Mouse (Mus musculus): Measurements from ENCODE around the gene Retreg1. TPM values are rescaled to one million over a fixed set of nuclear protein-coding genes. Genes with fewer than 3 reads are reported as not detected.

Gene Retreg1
- polyA plus RNA-seq, 1 experiment from 2014 or later, result 10.1 TPM

GRCm38 (mm10) chr15:25900540-25900939, 57.6 kb downstream of the Retreg1 start:
- Histone ChIP-seq H3K4me1 (ENCODE audit: control insufficient read depth, low read depth, low read length) (no peaks in the 10 kb centered on the region), H3K36me3 (ENCODE audit: control insufficient read depth, insufficient read depth) (no peaks in the 10 kb centered on the region), H3K4me2 (ENCODE audit: low read depth, low read length) (no peak overlapping the region), H3K4me3 (ENCODE audit: low read depth, low read length) (no peak overlapping the region), H3K27ac (ENCODE audit: low read length) (no peak overlapping the region), H3K9me3 (replicated peaks; ENCODE audit: control insufficient read depth, low read length) (no peaks in the 10 kb centered on the region), H3K9ac (ENCODE audit: low read depth, low read length) (no peak overlapping the region), H3K27me3 (ENCODE audit: control insufficient read depth, insufficient read depth, low read depth, low read length) (no peaks in the 10 kb centered on the region)
- 3% methylated on average over 7 of the region's 7 CpGs for WGBS (ENCODE audit: insufficient replicate concordance)
- no peak for ATAC-seq (ENCODE audit: low read depth)

- Histone ChIP-seq H3K4me3 (ENCODE audit: low read depth, low read length) (no peak overlapping the region), H3K27me3 (ENCODE audit: control insufficient read depth, insufficient read depth, low read depth, low read length) (no peaks in the 10 kb centered on the region), H3K9me3 (replicated peaks; ENCODE audit: control insufficient read depth, low read length) (no peaks in the 10 kb centered on the region), H3K27ac (ENCODE audit: low read length) (no peak overlapping the region), H3K9ac (ENCODE audit: low read depth, low read length) (no peak overlapping the region), H3K36me3 (ENCODE audit: control insufficient read depth, insufficient read depth) (no peaks in the 10 kb centered on the region), H3K4me2 (ENCODE audit: low read depth, low read length) (no peak overlapping the region), H3K4me1 (ENCODE audit: control insufficient read depth, low read depth, low read length) (no peaks in the 10 kb centered on the region)
- WGBS (ENCODE audit: insufficient replicate concordance), result 70% methylated on average over 15 of the region's 15 CpGs
- ATAC-seq (ENCODE audit: low read depth), result no peak
Observed at GRCm38 (mm10) chr15:25902931-25903615, 60.1 kb downstream of the Retreg1 start.

DNA sequence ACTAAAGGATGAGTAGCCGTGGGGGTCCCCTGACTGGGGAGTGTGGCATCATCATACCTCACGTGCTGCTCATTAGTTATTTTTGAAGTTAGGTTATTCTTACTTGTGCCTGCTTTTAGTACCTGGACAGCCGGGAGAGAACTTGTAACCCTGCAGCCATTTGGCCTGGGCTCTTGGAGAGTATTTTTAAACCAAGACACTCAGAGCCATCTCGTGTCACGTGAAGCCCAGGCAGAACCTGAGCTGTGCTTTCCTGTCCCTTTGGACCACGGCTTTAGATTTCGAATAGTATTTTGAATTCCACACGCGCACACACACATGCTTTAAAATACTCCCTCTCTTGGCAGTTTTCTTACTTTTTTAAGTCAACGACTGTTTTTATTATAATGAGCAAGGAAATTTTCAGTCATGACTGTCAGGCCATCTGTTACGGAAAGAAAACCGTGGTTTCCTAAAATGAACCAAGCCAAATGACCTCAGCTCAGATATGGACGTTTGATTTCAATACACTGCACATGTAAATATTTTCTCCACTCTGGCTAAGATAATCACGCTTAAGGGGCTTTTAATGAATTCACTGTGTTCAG, 61.5 kb downstream of the Retreg1 start:
- Histone ChIP-seq H3K27me3 (ENCODE audit: control insufficient read depth, insufficient read depth, low read depth, low read length) (no peaks in the 10 kb centered on the region), H3K4me1 (ENCODE audit: control insufficient read depth, low read depth, low read length) (peaks cover under 1% of the 10 kb centered on the region; the same call in 1 of the 2 replicates), H3K9me3 (replicated peaks; ENCODE audit: control insufficient read depth, low read length) (no peaks in the 10 kb centered on the region), H3K9ac (ENCODE audit: low read depth, low read length) (no peak overlapping the region), H3K4me3 (ENCODE audit: low read depth, low read length) (no peak overlapping the region), H3K27ac (ENCODE audit: low read length) (no peak overlapping the region), H3K36me3 (ENCODE audit: control insufficient read depth, insufficient read depth) (no peaks in the 10 kb centered on the region), H3K4me2 (ENCODE audit: low read depth, low read length) (no peak overlapping the region)
- no peak for ATAC-seq (ENCODE audit: low read depth)
- WGBS (ENCODE audit: insufficient replicate concordance), result 42% methylated on average over 14 of the region's 14 CpGs

GRCm38 (mm10) chr15:25909783-25910494, 67.0 kb downstream of the Retreg1 start:
- Histone ChIP-seq H3K27ac (ENCODE audit: low read length) (peak overlapping the region; percentile 63), H3K9me3 (replicated peaks; ENCODE audit: control insufficient read depth, low read length) (no peaks in the 10 kb centered on the region), H3K36me3 (ENCODE audit: control insufficient read depth, insufficient read depth) (no peaks in the 10 kb centered on the region), H3K4me1 (ENCODE audit: control insufficient read depth, low read depth, low read length) (peaks cover 8% of the 10 kb centered on the region), H3K9ac (ENCODE audit: low read depth, low read length) (no peak overlapping the region), H3K4me2 (ENCODE audit: low read depth, low read length) (no peak overlapping the region), H3K27me3 (ENCODE audit: control insufficient read depth, insufficient read depth, low read depth, low read length) (no peaks in the 10 kb centered on the region), H3K4me3 (ENCODE audit: low read depth, low read length) (no peak overlapping the region)
- no peak for ATAC-seq (ENCODE audit: low read depth)
- WGBS (ENCODE audit: insufficient replicate concordance), result 19% methylated on average over 11 of the region's 11 CpGs

- no peak overlapping the region for H3K4me2 ChIP-seq (ENCODE audit: low read depth, low read length)
Observed at GRCm38 (mm10) chr15:25910495-25910865, 67.5 kb downstream of the Retreg1 start.

GRCm38 (mm10) chr15:25910924-25911323, 67.9 kb downstream of the Retreg1 start:
- 23% methylated on average over 1 of the region's 1 CpGs for WGBS (ENCODE audit: insufficient replicate concordance)
- no peaks in the 10 kb centered on the region for H3K27me3 ChIP-seq (ENCODE audit: control insufficient read depth, insufficient read depth, low read depth, low read length)
- H3K9me3 ChIP-seq (replicated peaks; ENCODE audit: control insufficient read depth, low read length), result no peaks in the 10 kb centered on the region
- no peak overlapping the region for H3K9ac ChIP-seq (ENCODE audit: low read depth, low read length)
- no peak for ATAC-seq (ENCODE audit: low read depth)
- no peak overlapping the region for H3K4me2 ChIP-seq (ENCODE audit: low read depth, low read length)
- peak overlapping the region; percentile 63 for H3K27ac ChIP-seq (ENCODE audit: low read length)
- H3K4me1 ChIP-seq (ENCODE audit: control insufficient read depth, low read depth, low read length), result peaks cover 8% of the 10 kb centered on the region
- H3K4me3 ChIP-seq (ENCODE audit: low read depth, low read length), result no peak overlapping the region
- no peaks in the 10 kb centered on the region for H3K36me3 ChIP-seq (ENCODE audit: control insufficient read depth, insufficient read depth)

More at GRCm38 (mm10) chr15:25910495-25910865, 67.5 kb downstream of the Retreg1 start:
- H3K9ac ChIP-seq (ENCODE audit: low read depth, low read length), result no peak overlapping the region
- no peaks in the 10 kb centered on the region for H3K9me3 ChIP-seq (replicated peaks; ENCODE audit: control insufficient read depth, low read length)
- no peaks in the 10 kb centered on the region for H3K27me3 ChIP-seq (ENCODE audit: control insufficient read depth, insufficient read depth, low read depth, low read length)
- WGBS (ENCODE audit: insufficient replicate concordance), result 21% methylated on average over 1 of the region's 1 CpGs
- no peak overlapping the region for H3K4me3 ChIP-seq (ENCODE audit: low read depth, low read length)
- ATAC-seq (ENCODE audit: low read depth), result no peak
- peaks cover 8% of the 10 kb centered on the region for H3K4me1 ChIP-seq (ENCODE audit: control insufficient read depth, low read depth, low read length)
- H3K36me3 ChIP-seq (ENCODE audit: control insufficient read depth, insufficient read depth), result no peaks in the 10 kb centered on the region
- H3K27ac ChIP-seq (ENCODE audit: low read length), result peak overlapping the region; percentile 63

GRCm38 (mm10) chr15:25912911-25913310, 69.9 kb downstream of the Retreg1 start:
- H3K4me2 ChIP-seq (ENCODE audit: low read depth, low read length), result no peak overlapping the region
- H3K9ac ChIP-seq (ENCODE audit: low read depth, low read length), result no peak overlapping the region
- ATAC-seq (ENCODE audit: low read depth), result no peak
- peaks cover 8% of the 10 kb centered on the region for H3K4me1 ChIP-seq (ENCODE audit: control insufficient read depth, low read depth, low read length)
- H3K27me3 ChIP-seq (ENCODE audit: control insufficient read depth, insufficient read depth, low read depth, low read length), result no peaks in the 10 kb centered on the region
- WGBS (ENCODE audit: insufficient replicate concordance), result 62% methylated on average over 7 of the region's 7 CpGs
- H3K27ac ChIP-seq (ENCODE audit: low read length), result no peak overlapping the region
- no peaks in the 10 kb centered on the region for H3K36me3 ChIP-seq (ENCODE audit: control insufficient read depth, insufficient read depth)
- no peaks in the 10 kb centered on the region for H3K9me3 ChIP-seq (replicated peaks; ENCODE audit: control insufficient read depth, low read length)
- H3K4me3 ChIP-seq (ENCODE audit: low read depth, low read length), result no peak overlapping the region

- H3K9me3 ChIP-seq (replicated peaks; ENCODE audit: control insufficient read depth, low read length), result no peaks in the 10 kb centered on the region
- peak; percentile 70 for ATAC-seq (ENCODE audit: low read depth)
- H3K27ac ChIP-seq (ENCODE audit: low read length), result peak overlapping the region; percentile 45
- no peak overlapping the region for H3K4me3 ChIP-seq (ENCODE audit: low read depth, low read length)
- no peak overlapping the region for H3K9ac ChIP-seq (ENCODE audit: low read depth, low read length)
- H3K4me1 ChIP-seq (ENCODE audit: control insufficient read depth, low read depth, low read length), result peaks cover 8% of the 10 kb centered on the region
- 54% methylated on average over 9 of the region's 9 CpGs for WGBS (ENCODE audit: insufficient replicate concordance)
- H3K27me3 ChIP-seq (ENCODE audit: control insufficient read depth, insufficient read depth, low read depth, low read length), result no peaks in the 10 kb centered on the region
- no peaks in the 10 kb centered on the region for H3K36me3 ChIP-seq (ENCODE audit: control insufficient read depth, insufficient read depth)
- peak overlapping the region; percentile 47 for H3K4me2 ChIP-seq (ENCODE audit: low read depth, low read length)
Observed at GRCm38 (mm10) chr15:25913659-25914058, 70.7 kb downstream of the Retreg1 start.

GRCm38 (mm10) chr15:25914160-25914559, 71.2 kb downstream of the Retreg1 start:
- no peak for ATAC-seq (ENCODE audit: low read depth)
- Histone ChIP-seq H3K27me3 (ENCODE audit: control insufficient read depth, insufficient read depth, low read depth, low read length) (no peaks in the 10 kb centered on the region), H3K4me2 (ENCODE audit: low read depth, low read length) (no peak overlapping the region), H3K9me3 (replicated peaks; ENCODE audit: control insufficient read depth, low read length) (no peaks in the 10 kb centered on the region), H3K36me3 (ENCODE audit: control insufficient read depth, insufficient read depth) (no peaks in the 10 kb centered on the region), H3K4me3 (ENCODE audit: low read depth, low read length) (no peak overlapping the region), H3K27ac (ENCODE audit: low read length) (no peak overlapping the region), H3K9ac (ENCODE audit: low read depth, low read length) (no peak overlapping the region), H3K4me1 (ENCODE audit: control insufficient read depth, low read depth, low read length) (peaks cover 8% of the 10 kb centered on the region)
- WGBS (ENCODE audit: insufficient replicate concordance), result 66% methylated on average over 4 of the region's 4 CpGs

Data from liver, embryonic 16.5 days (tissue).